Mouse (Mus musculus): Measurements from ENCODE around the gene Lcn6. TPM values are rescaled to one million over a fixed set of nuclear protein-coding genes. Genes with fewer than 3 reads are reported as not detected.
A peak's percentile ranks its signal among the peaks of the same experiment; 100 is the strongest.

Lcn6 gene
- not detected in 2 replicates for polyA plus RNA-seq (2012; rRNA removed)

- DNase-seq (ENCODE audit: extremely low spot score in 1 of 2, low spot score in 1 of 2), result no peak
These were observed at the start of gene Lcn6 for GRCm38 (mm10) chr2:25676486-25676885. Gene Lcn6, plus strand, starts transcription at chr2:25676786.

- no peak for DNase-seq (ENCODE audit: extremely low spot score in 1 of 2, low spot score in 1 of 2)
These were observed 48.8 kb upstream of the Lcn6 start, which contains the start of gene Fcna for GRCm38 (mm10) chr2:25627811-25628210. Gene Fcna, minus strand, starts transcription at chr2:25628030.

DNA sequence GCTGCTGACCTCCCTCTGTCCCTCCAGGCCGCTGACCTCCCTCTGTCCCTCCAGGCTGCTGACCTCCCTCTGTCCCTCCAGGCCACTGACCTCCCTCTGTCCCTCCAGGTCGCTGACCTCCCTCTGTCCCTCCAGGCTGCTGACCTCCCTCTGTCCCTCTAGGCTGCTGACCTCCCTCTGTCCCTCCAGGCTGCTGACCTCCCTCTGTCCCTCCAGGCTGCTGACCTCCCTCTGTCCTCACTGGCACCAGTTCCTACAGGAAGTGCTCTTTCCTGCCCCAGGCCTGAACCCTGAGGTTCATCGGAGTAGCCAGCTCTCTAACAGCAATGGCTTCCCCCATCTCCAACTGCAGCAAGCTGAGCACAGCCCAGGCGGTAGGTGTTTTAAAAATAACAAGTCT, 47.8 kb upstream of the Lcn6 start:
- DNase-seq (ENCODE audit: extremely low spot score in 1 of 2, low spot score in 1 of 2), result no peak

- DNase-seq (ENCODE audit: extremely low spot score in 1 of 2, low spot score in 1 of 2), result no peak
These were observed 43.0 kb upstream of the Lcn6 start for GRCm38 (mm10) chr2:25633616-25634015.

GRCm38 (mm10) chr2:25634046-25634445, 42.5 kb upstream of the Lcn6 start:
- peak in 1 of 2 experiments; percentile 33 for DNase-seq (ENCODE audit: extremely low spot score in 1 of 2, low spot score in 1 of 2)

- peak in 1 of 2 experiments; percentile 55 for DNase-seq (ENCODE audit: extremely low spot score in 1 of 2, low spot score in 1 of 2)
These were observed 36.7 kb upstream of the Lcn6 start for GRCm38 (mm10) chr2:25639890-25640289.

DNA sequence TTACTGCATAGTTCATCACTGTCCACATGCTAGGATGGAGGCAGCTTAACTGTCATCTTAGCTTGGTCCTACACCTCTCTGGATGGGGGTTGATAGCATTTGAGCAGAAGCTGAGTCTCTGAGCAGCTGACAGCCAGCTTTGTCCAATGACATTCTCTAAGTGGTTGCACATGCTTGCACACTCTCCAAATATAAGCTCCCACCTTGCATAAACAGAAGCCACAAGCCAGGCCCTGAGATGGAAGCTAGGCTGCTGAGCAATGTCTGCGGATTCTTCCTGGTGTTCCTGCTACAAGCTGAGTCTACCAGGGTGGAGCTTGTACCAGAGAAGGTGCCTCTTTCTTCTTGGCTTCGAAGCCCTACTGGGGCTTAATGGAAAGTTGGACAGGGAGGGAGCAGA, 23.7 kb upstream of the Lcn6 start, which contains the start of gene Lcn8:
TSS of gene Lcn8 (plus strand) at position 219 of the 400 bp plus-strand sequence.
- no peak for DNase-seq (ENCODE audit: extremely low spot score in 1 of 2, low spot score in 1 of 2)

DNA sequence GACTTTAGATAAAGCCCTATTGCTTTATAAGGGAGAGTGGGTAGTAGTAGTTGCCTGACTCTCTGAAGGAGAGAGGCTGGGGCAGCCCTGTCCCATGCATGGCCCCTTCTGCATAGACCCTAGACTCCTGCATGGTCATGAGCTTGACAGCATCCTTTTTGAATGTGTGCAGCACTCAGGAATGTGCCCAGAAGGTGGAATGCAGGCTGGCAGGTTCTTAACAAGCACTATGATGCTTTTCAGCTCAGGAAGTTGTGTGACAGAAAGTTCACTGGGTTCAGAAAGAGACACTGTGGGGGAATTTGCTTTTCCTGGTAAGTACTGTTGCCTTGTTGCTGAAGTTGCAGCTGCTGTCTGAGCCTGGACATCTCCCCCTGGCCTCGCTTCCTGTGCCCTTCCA, 22.1 kb upstream of the Lcn6 start:
- no peak for DNase-seq (ENCODE audit: extremely low spot score in 1 of 2, low spot score in 1 of 2)

- DNase-seq (ENCODE audit: extremely low spot score in 1 of 2, low spot score in 1 of 2), result peak in 1 of 2 experiments; percentile 12
These were observed 19.9 kb upstream of the Lcn6 start for GRCm38 (mm10) chr2:25656691-25657090.

GRCm38 (mm10) chr2:25657246-25657645, 19.3 kb upstream of the Lcn6 start:
- DNase-seq (ENCODE audit: extremely low spot score in 1 of 2, low spot score in 1 of 2), result no peak

DNA sequence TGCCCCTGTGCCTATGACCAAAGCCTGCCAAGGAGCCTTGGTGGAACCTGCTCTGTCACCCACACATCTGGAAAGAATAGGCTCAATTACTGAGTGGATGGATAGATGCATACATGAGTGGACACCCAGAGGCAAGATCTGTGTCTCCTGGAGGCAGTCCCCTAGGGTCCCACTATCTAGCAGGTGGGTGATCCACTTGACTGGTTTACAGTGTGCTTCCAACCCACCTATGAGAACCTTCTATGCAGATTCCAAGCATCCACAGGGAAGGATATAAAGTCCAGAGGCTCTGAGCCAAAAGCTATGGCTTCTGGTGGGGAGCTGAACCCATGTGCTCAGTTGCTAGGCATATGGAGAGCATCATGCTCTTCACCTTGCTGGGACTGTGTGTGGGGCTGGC, 18.9 kb upstream of the Lcn6 start, which contains the start of gene Lcn5:
TSS of gene Lcn5 (plus strand) at position 301 of the 400 bp plus-strand sequence.
- no peak for DNase-seq (ENCODE audit: extremely low spot score in 1 of 2, low spot score in 1 of 2)

DNA sequence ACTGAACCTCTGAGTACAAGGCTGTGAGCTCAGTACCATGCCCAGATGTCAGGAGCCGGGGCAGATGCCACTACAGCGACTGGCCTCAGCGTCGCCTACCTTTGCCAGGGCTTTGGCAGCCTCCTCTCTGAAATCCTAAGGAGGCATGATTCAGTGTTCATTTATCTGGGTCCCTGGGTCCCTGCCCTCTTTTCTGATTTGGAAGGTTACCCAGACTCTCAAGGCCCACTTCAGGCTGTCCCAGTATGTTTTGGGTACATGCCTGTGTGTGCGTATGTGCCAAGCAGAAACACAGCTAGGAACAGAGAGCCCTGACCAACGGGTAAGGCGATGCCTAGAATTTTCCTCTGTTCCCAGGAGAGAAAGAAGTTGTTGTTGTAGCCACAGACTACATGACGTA, 16.3 kb upstream of the Lcn6 start:
- no peak for DNase-seq (ENCODE audit: extremely low spot score in 1 of 2, low spot score in 1 of 2)

GRCm38 (mm10) chr2:25661245-25661970, 15.2 kb upstream of the Lcn6 start:
- DNase-seq (ENCODE audit: extremely low spot score in 1 of 2, low spot score in 1 of 2), result no peak

- DNase-seq (ENCODE audit: extremely low spot score in 1 of 2, low spot score in 1 of 2), result peak in 1 of 2 experiments; percentile 55
These were observed 13.1 kb upstream of the Lcn6 start for GRCm38 (mm10) chr2:25663511-25663910.

DNA sequence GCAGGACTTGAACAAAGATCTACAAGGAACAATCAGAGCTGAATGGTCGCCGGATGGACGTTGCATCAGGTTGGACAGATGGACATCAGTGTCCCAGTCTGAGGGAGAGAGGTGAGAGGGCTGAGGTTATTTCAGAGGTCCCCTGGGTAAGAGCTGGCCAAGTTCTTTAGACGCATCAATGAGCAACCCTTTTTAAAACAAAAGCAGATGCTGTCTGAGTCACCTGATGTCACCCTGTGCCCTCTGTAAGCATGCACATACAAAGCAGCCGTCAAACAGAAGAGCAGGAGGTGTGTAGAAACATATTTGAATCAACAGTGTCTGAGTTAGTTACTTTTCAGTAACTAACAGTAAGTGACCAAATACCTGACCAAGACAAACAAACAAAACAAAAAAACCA, 12.5 kb upstream of the Lcn6 start:
- DNase-seq (ENCODE audit: extremely low spot score in 1 of 2, low spot score in 1 of 2), result no peak

DNA sequence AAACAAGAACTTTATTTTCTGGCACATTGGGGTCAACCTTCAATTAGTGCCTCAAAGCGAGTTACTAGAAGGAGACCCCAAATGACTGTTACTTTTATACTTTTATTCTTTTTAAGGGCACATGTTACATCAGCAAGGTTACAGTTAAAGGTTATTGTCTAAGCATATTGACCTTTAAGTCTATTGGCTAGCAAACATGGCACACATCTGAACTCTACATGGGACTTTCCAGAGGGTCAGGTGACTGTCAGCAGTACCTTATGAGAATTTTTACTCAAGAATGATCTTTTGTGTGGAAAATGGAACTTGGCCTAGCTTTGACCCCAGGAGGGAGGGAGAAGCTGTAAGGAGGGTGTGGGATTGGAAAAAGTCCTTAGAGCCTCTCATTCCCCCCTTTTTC, 10.1 kb upstream of the Lcn6 start:
- no peak for DNase-seq (ENCODE audit: extremely low spot score in 1 of 2, low spot score in 1 of 2)

DNA sequence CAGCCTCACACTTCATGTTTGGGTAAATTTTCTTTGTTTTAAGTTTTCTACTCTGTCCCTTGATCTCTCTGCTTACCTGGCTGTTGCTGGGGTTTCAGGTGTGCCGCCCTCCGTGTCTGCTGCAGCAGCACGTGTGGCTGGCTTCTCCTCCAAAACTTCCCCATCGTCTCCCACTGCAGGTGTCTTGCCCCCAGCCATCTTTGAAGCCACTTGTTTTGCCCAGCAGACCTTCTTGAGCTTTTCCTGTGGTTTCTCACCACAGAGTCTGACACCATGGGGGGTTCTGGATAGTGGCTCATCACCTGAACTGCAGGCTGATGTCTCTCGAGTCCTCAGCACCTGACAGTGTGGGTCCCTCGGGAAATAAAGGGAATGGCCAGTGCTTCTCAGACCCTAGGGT, 3.0 kb downstream of the Lcn6 start:
- DNase-seq (ENCODE audit: extremely low spot score in 1 of 2, low spot score in 1 of 2), result no peak

- no peak for DNase-seq (ENCODE audit: extremely low spot score in 1 of 2, low spot score in 1 of 2)
These were observed 5.8 kb downstream of the Lcn6 start, which contains the start of gene Lcn10 for GRCm38 (mm10) chr2:25682426-25682825. Gene Lcn10, plus strand, starts transcription at chr2:25682726.

DNA sequence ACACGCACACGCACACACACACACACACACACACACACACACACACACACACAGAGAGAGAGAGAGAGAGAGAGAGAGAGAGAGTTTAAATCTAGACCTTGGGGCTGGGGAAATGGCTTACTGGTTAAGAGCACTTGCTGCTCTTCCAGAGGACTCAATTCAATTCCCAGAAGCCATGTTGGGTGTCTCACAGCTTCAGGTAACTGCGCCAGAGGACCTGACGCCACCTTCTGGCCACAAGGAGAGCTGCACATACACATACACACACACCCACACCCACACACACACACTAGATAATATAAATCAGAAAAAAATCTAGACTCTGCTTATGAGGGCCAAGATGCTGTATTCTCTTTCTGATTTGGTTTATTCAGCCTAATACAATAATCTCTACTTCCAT, 10.4 kb downstream of the Lcn6 start:
- no peak for DNase-seq (ENCODE audit: extremely low spot score in 1 of 2, low spot score in 1 of 2)

DNA sequence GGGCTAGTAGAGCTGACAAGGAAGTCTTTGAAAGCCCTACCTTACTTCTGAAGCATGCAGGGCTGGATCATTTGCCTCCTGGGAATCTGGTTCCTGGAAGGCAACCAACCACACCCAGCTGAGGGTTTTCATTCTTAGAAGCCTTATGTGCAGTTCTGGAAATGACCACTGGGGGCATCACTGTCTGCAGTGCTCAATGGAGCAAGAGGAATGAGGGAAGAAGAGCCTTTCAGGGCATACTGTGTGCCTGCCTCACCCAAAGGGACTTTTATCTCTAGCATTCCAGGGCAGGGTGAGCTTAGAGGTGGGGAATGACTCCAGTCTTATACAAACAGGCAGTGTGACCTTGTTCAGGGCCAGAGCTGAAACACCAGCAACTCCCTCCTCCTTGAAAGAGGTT, 18.0 kb downstream of the Lcn6 start:
- peak in 1 of 2 experiments; percentile 76 for DNase-seq (ENCODE audit: extremely low spot score in 1 of 2, low spot score in 1 of 2)

- no peak for DNase-seq (ENCODE audit: extremely low spot score in 1 of 2, low spot score in 1 of 2)
These were observed 20.4 kb downstream of the Lcn6 start for GRCm38 (mm10) chr2:25696951-25697350.

DNA sequence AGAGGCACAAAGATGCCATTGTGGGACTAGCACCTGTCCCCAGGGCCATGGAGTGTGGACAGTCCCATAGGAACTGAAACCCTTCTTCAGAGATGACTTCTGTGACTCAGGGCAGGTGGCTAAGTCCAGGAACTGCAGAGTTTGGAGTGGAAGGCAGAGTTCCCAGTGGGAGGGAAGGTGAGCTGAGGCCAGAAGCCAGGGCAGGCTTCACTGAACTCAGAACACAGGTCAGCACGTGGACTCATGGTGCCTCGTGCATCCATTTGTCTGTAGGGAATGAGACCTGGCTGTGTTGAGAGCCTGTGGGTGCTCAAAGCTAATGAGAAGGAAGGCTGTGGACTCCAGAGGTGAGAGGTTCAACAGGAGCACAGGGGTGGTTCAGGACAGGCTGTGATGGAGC, 22.1 kb downstream of the Lcn6 start:
- no peak for DNase-seq (ENCODE audit: extremely low spot score in 1 of 2, low spot score in 1 of 2)

All from frontal cortex, adult 2 months (tissue).